Mouse (Mus musculus) layer of hippocampus, adult 8-10 months (tissue): ENCODE measurements around the gene Rprml. TPM values are rescaled to one million over a fixed set of nuclear protein-coding genes. Genes with fewer than 3 reads are reported as not detected.

ENCODE experiments used
- DNase-seq, 2 experiments: peaks; one replicate each; pipeline ENCODE4 v3.0.0; 2022; ENCODE audit warnings: low spot score in 2 of 2
- total RNA-seq, 4 experiments: library from RNA; stranded (reverse); gene quantifications; 2 replicates each; pipeline ENCODE4 v1.2.4; 2022

The Rprml gene
- total RNA-seq, 4 experiments from 2014 or later, result 77.2 to 102 (median 98.0) TPM

- DNase-seq, result no peak
These were observed 13.7 kb downstream of the Rprml start for GRCm38 (mm10) chr11:103663119-103663518.

DNA sequence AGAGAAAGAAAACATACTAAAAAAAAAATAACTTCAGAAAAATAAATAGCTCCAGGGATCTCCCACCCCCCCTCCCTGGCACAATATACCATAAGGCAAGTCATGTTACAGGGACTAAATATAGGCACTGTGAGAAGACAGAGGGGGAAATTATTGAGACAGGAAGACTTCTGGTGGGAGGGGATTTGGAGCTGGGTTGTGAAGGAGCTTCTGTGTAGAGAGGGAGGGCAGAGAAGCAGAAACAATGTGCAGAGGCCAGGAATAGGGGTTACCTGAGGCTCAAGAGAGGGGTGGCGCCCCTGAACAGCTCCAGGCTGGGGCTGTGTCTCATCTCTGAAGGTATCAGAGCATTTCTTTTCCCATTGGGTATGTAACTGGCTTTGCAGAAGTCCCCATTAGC, 16.3 kb downstream of the Rprml start:
- no peak for DNase-seq

DNA sequence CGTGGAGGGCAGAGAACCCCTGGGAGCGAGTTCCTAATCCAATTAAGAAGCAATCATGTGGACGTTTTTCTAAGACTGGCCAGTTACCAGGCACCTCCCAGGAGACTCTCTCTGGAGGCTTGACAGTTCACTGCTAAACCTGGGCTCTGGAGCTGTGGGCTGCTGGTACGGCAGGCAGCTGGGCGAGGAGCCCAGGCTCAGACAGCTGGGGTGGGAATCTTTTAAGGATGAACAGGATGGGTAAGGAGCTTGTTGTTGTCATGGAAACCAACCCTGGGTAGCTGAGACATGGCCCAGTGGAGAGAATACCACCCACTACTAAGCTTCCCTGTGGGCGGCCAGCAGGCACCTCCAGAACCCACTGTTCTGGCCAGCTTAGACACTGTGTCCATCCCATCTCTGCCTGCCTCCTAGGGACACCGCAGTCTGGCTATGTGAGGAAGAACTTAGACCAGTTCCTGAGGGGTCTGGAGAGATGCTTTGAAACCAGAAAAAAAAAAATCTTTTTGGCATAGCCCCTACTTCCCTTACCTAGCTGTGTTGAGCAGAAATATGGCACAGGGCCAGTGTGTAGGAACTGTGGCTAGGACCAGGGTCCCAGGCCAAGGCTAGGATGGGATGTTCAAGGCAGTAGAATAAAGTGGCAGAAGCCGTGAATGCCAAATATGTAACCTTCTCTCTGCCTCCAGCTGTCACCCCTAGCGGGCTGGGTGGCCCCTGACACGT, 17.0 kb downstream of the Rprml start:
- peak; percentile 85 to 86 for DNase-seq

GRCm38 (mm10) chr11:103666907-103667426, 17.6 kb downstream of the Rprml start:
- no peak for DNase-seq

DNA sequence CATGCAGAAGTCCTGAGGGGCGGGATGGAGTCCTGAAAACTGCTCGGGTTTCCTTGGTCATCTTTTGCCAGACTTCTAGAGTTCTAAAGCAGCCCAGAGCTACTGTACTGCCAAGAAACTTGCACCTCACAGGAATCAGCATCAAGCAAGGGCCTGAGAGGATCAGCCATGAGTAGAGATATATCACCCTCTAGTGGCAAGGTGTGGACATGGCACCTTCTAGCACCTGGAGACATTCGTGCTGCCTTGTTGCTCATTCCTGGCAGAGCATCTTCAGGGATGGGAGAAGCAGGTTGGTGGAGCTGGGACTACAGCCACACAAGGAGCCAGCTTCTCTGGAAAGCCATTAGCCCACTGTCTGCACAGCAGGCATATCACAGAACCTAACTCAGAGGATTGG, 26.2 kb downstream of the Rprml start:
- peak; percentile 67 to 84 for DNase-seq

GRCm38 (mm10) chr11:103677042-103677441, 27.7 kb downstream of the Rprml start:
- DNase-seq, result peak in 1 of 2 experiments; percentile 44

GRCm38 (mm10) chr11:103683667-103684334, 34.4 kb downstream of the Rprml start:
- no peak for DNase-seq

DNA sequence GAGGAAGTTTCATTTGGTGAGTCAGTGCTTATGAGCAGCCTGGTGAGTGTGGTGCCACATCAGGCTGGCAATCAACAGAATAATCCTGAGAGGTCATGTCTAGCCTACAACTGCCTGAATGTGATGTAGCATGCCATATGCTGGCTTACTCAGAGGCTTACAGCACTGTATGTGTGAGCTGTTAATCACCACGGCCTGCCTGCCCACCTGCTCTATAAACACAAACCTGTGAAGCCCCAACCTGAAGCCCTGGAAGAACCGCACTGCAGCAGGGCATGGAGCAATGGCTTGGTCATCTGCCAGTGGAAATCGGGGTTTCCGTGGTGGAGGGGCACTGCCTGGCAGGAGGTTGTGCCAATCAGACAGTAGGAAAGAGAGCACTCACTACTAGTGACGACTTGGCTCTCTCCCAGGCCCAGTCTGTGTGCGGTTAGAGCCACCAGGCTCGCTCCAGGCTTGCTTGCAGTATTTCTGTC, 35.9 kb downstream of the Rprml start:
- DNase-seq, result peak; percentile 52 to 70

- no peak for DNase-seq
These were observed 37.3 kb downstream of the Rprml start for GRCm38 (mm10) chr11:103686706-103687105.

GRCm38 (mm10) chr11:103688271-103688979, 39.1 kb downstream of the Rprml start:
- DNase-seq, result no peak

DNA sequence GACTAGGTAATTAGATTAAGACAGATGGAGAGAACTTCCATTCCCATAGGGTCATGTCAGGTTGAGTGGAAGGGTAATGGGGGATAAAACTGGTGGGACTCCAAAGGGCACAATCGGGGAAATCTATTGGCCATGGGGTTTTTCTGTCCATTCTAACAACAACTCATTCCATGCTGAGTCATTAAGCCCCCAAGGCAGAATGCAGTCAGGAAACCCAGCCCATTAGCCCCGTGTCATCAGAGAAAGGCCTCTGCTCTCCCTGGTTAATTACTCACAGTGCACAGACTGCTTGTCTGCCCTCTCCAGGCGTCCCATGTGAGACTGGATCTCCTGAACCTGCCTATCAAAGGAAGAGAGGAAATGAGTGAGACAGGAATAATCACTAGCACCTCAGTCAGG, 39.6 kb downstream of the Rprml start:
- DNase-seq, result no peak

DNA sequence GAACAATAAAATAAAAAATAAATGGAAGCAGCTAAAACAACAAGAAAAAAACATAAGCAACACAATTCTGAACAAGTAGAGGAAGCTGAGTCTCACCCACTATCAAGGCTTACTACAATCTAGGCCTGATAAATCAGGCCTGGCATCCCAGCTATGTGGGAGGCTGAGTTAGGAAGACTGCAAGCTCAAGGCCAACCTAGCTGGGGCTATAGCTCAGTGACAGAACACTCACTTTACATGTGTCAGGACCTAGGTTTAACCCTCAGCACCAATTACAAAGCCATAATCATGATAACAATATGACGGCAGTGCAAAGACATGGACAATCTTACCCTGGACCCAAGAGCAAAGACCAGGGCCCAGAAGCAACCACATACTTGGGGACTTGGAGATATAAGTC, 41.7 kb downstream of the Rprml start:
- DNase-seq, result no peak

- DNase-seq, result no peak
These were observed 43.9 kb downstream of the Rprml start for GRCm38 (mm10) chr11:103693241-103693640.

DNA sequence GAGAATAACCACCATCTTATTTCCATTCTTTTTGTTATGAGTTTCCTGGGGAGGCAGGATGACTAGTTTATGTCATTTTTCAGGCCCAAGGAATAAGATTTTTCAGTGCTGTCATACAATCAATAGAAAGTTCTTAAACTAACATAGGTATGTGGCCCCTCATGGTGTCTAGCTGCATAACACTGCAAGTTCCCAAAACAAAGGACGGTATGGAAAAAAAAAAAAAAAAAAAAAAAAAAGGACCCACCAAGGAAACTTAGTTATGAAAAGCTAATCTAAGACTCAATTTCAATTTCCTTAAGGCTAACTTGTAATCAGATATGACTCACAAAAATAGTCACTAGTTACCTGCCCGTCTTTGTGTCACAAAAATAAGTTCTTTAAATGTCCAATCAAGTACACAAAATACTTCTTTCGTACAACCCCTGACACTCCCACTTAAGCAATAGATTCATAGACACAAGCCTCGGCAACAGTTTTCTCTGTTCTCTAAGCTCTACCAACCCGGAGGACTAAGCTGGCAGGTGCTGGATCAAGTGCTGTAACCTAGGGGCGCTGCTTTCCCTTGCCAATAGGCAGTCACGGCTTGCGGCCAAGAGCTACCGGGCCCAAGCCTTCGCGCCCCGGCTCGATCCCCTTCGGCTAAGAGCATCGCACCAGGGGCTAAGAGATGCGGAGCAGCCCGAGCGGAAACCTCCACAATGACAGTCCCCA, 47.6 kb downstream of the Rprml start:
- DNase-seq, result no peak

DNA sequence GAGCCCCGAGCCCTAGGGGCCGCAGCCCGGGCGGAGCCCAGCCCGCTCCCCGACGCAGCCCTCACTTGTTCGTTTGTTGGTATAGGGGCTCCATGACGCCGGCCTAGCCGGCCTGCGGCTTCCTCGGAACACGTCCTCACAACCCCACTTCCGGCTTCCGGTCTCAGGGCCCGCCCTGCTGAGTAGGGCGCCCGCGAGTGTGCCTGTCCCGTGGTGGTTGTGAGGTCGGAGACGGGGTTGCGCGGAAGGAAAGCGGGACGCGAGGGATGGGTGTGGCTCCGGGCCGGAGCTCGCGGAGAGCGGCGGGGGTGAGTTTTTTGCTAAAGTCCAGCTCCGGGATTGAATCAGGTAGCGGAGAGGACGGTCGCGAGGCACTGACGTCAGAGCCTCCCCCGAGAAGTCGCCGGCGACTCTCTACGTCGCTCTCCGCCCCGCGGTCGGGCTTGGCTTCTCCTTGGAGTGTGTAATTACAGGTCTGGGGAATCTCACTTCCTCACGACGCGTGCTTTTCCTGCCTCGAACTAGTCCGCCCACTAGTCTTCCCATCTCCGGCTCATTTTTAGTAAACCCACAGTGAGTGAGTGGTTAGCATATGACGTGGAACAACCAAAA, 48.3 kb downstream of the Rprml start, which contains the start of gene Gosr2:
Gosr2 (minus strand) TSS at position 334 of the 612 bp plus-strand sequence.
- DNase-seq, result peak; percentile 83 to 91

GRCm38 (mm10) chr11:103698226-103698625, 48.9 kb downstream of the Rprml start:
- no peak for DNase-seq

Other genes starting within 250 kb of the Rprml start
- gene Plekhm1, start 236.9 kb upstream of the Rprml start, total RNA-seq, result 10 to 100 TPM; 17.9 to 23.4 (median 20.4) TPM
- not detected for gene Lrrc37a, start 145.0 kb upstream of the Rprml start, total RNA-seq
- gene Gm884, start 28.4 kb upstream of the Rprml start, total RNA-seq, result under 1 TPM in 1 of 4 experiments, not detected in 3; 0.04 TPM
- gene Lyzl6, start 10.7 kb upstream of the Rprml start, total RNA-seq, result not detected
- gene Gosr2, start 48.3 kb downstream of the Rprml start, total RNA-seq, result 10 to 100 TPM; 63.0 to 64.3 (median 64.0) TPM
- under 1 TPM; 0.16 to 0.33 (median 0.24) TPM for gene Wnt9b, start 100.3 kb downstream of the Rprml start, total RNA-seq
- 1 to 10 TPM in 2 of 4 experiments, under 1 TPM in 2; 0.93 to 2.0 (median 1.2) TPM for gene Wnt3, start 124.6 kb downstream of the Rprml start, total RNA-seq